Mouse (Mus musculus) right cerebral cortex, postnatal 25 days (tissue): ENCODE data around the gene 4930579F01Rik.
A peak's percentile ranks its signal among the peaks of the same experiment; 100 is the strongest.
"Not testable (repeated sequence)": the region's sequence is repeated elsewhere in the genome, so short reads cannot be mapped to it uniquely, and the experiment has no call there.

Experiments used
- DNase-seq: peaks from one replicate; pipeline ENCODE4 v3.0.0; 2022

The 4930579F01Rik gene

DNA sequence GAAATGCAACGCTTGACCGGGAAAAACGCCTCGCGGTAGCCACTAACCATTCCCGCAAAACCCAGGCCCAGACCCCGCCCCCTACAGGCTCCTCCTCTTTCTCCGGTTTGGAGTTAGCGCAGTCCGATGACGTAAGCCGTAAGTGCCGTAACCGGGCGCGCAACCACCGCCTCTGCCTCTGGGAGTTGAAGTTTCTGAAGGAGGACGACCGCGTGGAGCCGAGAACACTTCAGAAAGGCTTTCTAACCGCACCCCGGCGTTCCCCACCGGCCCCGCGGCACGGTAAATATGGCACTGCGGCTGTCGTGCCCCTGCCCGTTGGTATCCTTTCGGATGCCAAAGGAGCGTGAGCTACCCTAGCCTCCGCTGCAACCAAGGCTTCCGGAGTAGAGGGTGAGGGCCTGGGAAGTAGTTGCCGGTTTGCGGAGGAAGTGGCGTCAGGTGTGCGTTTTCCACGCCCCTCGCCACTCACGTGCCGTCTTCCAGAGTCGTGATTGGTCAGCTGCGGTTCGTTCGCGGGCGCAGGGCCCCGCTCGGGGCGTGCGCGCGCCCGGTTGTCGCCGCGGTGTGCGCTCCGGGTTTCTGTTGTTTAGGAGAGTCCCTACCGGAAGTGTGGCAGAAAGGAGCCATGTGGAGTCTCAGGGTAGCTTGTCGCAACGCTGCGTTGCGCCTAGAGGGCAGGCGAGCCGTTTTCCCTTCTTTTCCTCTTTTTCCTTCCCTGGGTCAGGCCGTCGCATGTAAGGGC lies 50.1 kb downstream of the 4930579F01Rik start, which contains the start of gene Trmt10a:
TSS of gene Trmt10a (plus strand) at position 134 of the 745 bp plus-strand sequence.
- peak; percentile 97 for DNase-seq

DNA sequence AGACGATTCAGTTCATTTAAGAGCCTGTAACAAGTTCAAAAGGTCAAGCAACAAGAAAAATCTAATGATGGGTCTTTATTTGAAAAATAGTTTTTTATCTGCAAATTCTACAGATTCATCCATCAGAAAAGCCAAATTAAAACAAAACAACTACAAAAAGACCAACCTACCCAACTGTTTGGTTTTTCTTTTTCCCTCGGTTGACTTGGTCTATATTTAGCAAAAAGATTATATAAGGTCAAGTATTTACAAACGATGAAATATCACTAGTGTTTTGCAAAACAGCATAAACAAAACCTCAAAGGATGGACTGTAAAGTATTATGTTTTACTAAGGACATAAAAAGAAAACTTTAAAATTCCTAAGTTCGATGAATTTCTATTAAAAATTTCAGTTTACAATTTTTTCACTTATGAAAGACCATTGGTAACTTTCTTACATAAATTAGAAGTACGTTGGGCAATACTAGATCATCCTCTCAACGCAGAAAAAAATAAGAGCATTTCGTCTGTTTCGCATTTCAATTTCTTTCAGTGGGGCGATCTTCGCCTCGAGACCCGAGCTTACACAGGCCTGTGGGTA lies 50.8 kb downstream of the 4930579F01Rik start:
- no peak for DNase-seq

DNA sequence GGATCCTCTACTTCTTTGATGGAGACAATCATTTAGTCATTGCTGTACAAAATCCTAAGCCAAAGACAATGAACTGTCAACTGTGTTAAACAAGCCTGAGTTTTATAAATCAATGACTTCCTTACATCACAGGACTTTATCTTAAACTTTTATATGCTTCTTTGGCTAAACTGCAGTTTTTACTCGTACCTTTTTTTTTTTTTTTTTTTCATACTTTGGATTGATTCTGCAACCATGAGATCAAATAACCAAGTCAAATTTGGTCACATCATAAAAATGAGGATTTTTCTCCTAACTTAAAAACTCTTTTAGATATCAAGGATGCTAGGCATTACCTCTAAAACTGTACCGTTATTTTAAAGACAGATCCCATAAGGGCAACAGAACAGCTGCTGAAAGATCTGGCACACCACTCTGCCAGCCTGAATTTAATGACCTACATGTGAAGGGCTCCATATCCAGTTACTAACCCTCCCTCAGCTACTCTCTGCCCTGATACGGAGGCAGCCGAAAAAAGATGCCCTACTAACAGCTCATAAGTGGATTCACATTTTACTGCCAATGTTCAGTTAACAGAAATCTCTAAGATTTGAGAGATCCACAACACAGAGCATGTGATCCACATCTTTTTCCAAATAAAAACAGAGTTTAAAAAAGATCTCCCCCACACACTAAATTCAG lies 51.4 kb downstream of the 4930579F01Rik start:
- DNase-seq = no peak

DNA sequence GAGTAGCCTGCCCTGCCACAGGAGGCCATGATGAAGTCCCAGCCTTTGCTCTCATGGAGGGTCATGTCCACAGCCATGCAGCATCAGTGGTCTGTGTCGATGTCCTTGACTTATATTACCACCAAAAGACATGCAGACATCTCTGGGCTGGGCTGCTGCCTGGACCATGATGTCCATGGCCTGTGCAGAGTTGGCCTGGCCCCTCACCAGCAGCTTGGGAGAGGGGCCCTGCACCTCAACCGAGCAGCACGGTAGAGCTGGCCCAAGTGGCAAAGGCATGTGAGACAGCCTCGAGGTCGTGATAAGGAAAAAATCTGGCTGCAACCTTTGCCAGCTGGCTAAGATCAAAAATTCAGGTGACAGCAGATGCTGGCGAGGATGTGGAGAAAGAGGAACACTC lies 54.0 kb downstream of the 4930579F01Rik start:
- DNase-seq = no peak

DNA sequence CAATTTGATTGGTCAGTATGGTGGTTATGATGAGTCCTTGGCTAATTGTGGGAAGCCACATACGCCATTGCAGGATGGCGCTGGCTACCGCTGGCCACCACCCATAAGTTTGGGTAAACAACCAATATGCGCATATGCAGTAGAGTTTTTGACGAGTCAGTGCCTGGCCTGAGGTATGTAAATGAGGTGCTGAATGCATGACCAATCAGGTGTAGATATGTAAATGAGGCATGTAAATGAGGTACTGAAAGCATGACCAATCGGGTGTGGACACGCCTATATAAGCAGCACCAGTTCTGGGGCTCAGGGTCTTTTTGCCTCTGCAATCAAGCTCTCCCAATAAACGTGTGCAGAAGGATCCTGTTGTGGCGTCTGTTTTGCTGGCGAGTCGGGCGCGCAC lies 55.5 kb downstream of the 4930579F01Rik start:
- not testable (repeated sequence) for DNase-seq

DNA sequence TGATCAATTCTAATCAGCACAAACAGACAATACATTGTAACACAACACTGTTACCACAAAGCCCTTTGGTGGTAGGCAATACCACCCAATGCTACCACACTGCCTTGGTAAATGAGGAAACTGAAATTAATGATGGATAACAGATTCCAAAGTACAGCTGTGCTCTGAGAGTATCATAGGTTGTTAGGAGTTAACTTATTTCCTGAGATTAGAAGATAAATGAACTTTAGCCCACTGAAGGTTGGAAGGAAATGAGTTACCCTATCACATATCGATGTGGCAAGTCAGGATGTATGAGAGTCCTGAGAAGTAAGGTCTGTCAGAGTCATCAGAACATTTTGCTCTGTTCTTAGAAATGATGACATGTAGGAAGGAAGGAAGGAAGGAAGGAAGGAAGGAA lies 59.1 kb downstream of the 4930579F01Rik start:
- no peak for DNase-seq

DNA sequence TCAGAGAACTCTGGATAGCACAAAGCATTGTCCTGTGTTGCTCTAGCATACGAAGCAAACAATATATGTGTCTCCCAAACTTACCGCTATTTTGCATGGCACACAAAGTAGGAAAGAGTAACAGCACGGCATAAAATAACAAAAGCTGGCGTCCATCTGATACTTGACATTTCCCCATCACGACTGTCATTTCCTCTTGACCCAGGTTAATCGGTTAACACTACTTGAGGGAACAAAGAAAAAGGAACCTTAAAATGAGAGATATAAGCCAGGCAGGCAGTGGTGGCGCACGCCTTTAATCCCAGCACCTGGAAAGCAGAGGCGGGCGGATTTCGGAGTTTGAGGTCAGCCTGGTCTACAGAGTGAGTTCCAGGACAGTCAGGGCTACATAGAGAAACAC lies 59.7 kb downstream of the 4930579F01Rik start:
- DNase-seq = no peak

DNA sequence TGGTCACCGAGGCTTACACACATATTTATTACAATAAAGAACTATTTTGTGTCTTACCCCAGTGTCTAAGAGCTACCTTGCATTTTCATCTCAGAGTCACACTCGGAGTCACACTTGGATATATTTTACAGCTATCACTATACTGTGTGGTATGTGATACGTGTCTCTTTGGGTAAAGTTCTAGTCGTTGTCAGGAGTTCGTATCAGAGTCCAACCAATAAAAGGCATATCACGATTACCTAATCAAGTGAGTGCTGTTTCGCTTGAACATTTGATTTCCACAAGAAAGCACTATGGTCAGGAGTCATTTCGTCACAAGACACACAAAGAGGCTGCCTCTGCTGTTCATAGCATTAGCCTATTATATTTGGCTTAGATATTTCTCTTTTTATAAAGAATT lies 60.2 kb downstream of the 4930579F01Rik start:
- DNase-seq = no peak

DNA sequence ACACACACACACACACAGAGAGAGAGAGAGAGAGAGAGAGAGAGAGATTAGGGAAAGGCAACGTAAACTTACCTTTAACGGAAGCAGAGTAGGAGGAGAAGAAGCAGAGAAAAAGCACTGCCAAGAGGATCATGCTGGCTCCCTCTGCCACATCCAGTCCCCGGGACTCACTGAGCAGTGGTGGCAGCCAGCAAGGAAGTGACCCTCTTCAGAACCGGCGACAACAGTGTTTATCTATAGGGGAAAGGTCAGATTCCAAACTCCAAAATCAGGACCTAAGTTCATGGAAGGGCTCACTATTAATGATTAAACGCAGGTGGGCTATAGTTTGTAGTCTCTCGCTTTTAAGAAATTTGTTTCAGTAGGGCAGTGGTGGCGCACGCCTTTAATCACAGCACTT lies 62.5 kb downstream of the 4930579F01Rik start:
- DNase-seq = no peak

DNA sequence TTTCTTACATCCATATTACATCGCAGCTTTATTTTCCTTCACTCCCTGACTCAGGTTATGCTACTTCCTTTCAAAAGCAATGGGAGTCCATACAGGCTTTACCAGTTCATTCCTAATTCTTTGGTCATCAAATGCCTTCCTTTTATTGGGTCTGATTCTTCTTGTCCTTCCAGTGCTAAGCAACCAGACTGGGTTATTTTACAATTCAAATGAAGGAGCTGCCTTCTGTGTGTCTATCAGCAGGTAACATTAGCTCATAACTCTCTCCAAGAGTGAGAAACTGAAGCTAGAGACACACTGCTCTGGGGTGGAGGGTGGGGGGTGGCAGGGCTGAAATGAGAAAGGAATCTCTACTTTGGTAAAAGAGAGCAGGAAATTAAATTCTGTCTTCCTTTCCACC lies 62.9 kb downstream of the 4930579F01Rik start:
- no peak for DNase-seq

DNA sequence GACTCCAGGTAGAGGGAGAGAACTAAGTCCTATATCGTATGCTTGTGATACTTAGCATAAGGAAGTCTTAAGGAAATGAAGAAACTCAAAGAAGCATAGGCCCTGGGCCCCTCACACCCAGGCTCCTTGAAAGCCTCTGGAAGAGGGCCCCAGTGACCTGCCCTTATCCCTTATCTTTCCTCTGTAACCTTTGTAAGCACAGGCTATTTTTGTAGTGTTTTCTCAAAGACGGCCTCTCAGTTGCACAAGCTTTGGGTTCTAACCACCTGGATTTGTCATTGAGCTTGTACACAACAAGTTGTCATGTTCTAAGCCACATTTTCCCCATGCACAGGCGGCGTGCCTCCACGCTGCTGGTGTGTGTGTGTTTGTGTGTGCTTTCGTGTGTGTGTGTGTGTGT lies 64.5 kb downstream of the 4930579F01Rik start:
- DNase-seq = no peak

DNA sequence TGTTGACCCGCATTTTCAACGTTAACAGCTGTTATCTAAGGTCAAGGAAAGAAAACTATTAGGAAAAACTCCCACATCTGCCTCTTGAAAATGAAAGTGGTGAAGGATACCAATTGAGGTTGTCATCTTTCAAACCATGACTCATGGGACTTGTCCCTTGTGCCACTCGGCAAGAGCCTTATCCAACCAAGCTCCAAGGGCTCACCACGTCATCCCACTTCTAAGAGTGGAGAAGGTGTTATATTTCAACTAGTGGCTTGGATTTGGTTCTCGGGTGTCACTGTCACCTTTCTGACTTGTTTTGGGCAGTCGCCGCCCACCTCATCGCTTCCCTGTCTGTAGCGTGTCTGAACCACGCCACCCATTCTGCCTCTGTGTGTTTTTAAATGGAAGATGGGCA lies 69.8 kb downstream of the 4930579F01Rik start:
- DNase-seq = no peak

DNA sequence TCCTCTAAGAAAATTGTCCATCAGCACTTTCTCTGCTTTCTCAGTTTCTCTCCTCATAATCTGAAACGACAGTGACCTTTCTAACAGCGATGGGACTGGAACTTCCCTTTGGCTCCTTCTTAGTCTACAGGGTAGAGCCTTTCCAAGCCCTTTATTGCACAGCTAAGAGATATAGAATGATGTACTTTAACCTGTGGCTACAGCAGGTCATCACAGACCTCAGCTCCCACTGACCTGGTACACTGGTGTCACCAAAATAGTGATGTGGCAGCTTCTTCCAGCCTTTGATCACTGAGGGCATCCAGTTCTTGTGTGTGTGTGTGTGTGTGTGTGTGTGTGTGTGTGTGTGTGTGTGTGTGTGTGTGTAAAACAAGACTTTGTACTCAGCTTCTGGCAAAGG lies 72.2 kb downstream of the 4930579F01Rik start:
- DNase-seq = no peak

DNA sequence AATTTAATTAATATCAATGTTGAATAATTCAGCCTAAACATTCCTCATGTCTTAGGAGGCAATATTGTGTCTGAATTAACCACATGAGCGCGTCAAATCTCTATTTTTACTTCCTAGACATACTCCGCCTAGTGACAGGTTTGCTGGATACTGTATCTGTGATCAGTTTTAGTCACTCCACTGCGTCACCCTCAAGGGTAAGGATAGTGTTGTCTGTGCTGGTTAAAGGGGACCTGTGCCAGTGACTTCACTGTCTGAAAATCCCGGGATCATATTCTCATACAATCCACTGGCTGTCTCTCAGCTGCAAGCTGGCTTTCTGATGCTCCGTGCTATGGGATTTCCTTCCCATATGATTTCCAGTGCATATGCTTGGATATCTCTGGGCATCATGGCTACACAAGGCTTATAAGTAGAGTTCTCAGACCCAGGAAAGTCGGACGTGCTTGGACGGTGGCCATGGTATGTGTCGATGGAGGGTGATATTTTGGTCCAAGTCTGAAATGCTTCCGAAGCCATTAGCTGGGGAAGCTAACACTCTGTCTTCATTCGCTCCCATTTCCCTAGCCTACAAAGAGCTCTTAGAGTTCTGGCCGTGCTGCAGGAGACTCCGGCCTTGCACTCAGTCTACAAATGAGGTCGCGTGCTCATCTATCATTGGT lies 74.0 kb downstream of the 4930579F01Rik start:
- DNase-seq = no peak

DNA sequence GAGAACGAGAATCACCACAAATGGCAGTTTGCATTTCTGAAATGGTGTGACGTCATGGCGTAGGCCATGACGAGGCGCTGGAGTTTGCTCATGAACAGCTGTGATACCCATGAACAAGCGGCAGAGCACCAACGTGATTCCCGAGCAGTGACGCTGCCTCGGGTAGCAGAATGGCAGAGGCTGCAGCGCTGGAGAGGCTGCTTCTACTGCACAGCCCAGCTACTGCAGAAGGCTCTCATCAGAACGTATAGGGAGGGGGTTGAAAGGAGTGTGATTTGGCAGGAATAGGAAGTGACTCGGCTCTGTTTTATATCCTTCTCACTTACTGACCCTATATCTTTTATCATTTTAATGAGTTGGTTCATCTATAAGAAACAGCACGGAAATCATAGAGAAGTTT lies 74.8 kb downstream of the 4930579F01Rik start:
- no peak for DNase-seq

DNA sequence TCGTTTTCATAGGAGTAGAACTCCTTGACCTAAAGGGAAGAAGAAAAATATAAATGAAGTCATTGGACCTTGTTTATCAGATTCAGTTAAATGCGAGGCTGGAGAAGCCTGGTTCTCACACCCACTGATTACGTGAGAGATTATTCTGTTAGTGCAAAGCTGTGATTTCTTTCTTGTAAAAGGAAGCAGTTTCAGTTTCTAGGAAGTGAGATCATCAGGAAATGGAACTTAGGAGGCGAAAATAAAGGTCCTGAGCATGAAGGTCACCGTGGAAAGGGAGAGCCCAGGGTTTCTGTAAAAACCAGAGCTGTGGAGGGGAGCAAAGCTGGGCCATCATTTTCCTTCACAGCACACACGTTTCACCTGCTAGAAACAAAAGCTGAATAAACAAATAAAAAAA lies 75.2 kb downstream of the 4930579F01Rik start:
- DNase-seq = no peak

DNA sequence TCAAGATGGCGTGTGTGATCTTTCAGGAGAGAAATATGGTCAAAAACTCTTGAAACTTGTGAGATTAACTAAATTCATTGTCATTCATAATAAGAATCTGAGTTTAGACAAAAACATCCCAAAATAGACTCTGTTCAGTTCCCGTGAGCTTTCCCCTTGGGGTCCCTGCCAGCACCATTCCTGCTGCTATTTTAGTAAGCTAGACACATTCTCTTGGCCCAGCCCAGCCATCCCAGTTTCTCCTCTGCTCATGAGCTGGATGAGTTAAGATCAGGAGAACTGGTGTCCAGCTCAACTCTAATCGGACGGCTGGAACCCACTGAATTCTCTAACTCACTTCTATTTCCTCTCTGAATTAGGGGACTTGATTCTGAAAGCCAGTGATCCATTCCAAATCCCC lies 76.8 kb downstream of the 4930579F01Rik start:
- DNase-seq = no peak

DNA sequence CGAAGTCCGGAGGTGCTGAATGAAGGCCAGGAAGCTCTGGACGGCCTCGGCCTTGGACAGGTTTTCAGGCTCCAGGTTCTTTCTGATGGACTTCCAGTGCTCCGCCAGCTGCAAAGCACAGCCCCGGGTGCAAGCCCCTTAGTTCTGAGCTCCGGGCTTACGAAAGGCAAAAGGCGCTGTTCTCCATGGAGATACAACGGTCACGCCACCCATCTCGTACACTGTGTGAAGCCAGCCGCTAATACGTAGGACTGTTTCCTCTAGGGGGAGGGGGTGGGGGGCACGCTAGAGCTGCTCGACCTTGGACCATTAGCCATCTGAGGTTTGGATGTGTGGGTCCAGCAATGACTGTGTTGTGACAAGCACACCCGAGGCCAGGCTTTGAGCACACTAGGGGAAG lies 79.5 kb downstream of the 4930579F01Rik start:
- no peak for DNase-seq
